Mouse (Mus musculus): Measurements from ENCODE around the gene Pacsin3. TPM values are rescaled to one million over a fixed set of nuclear protein-coding genes. Genes with fewer than 3 reads are reported as not detected.

Pacsin3 gene
- polyA plus RNA-seq, 1 experiment from 2014 or later, result 40.5 TPM

Other genes with a start within 250 kb of the Pacsin3 start
- gene Rapsn, start 220.3 kb upstream of the Pacsin3 start, polyA plus RNA-seq (2016; fragmentation: Nextera tagmentation; extraction: Ambion mirVana), result 1.7 and 2.0 TPM in 2 replicates
- gene Psmc3, start 201.9 kb upstream of the Pacsin3 start, polyA plus RNA-seq (2016; fragmentation: Nextera tagmentation; extraction: Ambion mirVana), result 363 TPM in 2 replicates
- gene Slc39a13, start 185.5 kb upstream of the Pacsin3 start, polyA plus RNA-seq (2016; fragmentation: Nextera tagmentation; extraction: Ambion mirVana), result 20.5 and 26.3 TPM in 2 replicates
- gene Spi1, start 173.6 kb upstream of the Pacsin3 start, polyA plus RNA-seq (2016; fragmentation: Nextera tagmentation; extraction: Ambion mirVana), result 3.6 and 5.6 TPM in 2 replicates
- 0.02 TPM in 1 of 2 replicates, not detected in the other for gene Mybpc3, start 137.8 kb upstream of the Pacsin3 start, polyA plus RNA-seq (2016; fragmentation: Nextera tagmentation; extraction: Ambion mirVana)
- 16.9 and 21.2 TPM in 2 replicates for gene Madd, start 72.1 kb upstream of the Pacsin3 start, polyA plus RNA-seq (2016; fragmentation: Nextera tagmentation; extraction: Ambion mirVana)
- gene Nr1h3, start 53.1 kb upstream of the Pacsin3 start, polyA plus RNA-seq (2016; fragmentation: Nextera tagmentation; extraction: Ambion mirVana), result 2.3 and 3.1 TPM in 2 replicates
- gene Acp2, start 53.1 kb upstream of the Pacsin3 start, polyA plus RNA-seq (2016; fragmentation: Nextera tagmentation; extraction: Ambion mirVana), result 28.3 and 35.3 TPM in 2 replicates
- gene Ddb2, start 19.0 kb upstream of the Pacsin3 start, polyA plus RNA-seq (2016; fragmentation: Nextera tagmentation; extraction: Ambion mirVana), result 7.9 and 9.4 TPM in 2 replicates
- 99.0 and 104 TPM in 2 replicates for gene Arfgap2, start 9.0 kb downstream of the Pacsin3 start, polyA plus RNA-seq (2016; fragmentation: Nextera tagmentation; extraction: Ambion mirVana)
- 87.1 and 98.5 TPM in 2 replicates for gene 1110051M20Rik, start 188.8 kb downstream of the Pacsin3 start, polyA plus RNA-seq (2016; fragmentation: Nextera tagmentation; extraction: Ambion mirVana)
- 7.0 and 7.1 TPM in 2 replicates for gene Lrp4, start 201.6 kb downstream of the Pacsin3 start, polyA plus RNA-seq (2016; fragmentation: Nextera tagmentation; extraction: Ambion mirVana)

Measured in midbrain, embryonic 10.5 days (tissue).